ENCODE assay signal across 9 mouse cellular contexts in the genomic region with DNA sequence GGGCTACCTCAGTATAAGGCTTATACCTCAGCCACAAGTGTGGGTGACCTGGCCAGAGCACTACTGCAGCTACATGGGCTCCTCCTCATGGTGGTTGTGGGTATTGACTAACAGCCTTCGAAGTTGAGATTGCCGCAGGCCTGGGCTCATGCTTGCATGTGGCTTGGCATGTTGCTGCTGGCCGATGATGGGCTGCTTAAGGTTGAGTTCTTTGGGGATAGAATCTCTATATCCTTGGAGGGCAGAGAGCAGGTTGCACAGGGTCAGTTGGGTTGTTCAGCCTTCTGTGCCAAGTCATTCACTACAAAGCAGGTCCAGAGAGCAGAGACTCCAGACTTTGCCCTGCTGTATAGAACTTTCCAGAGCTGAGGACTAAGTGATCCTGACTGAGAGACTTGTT. TPM values are rescaled to one million over a fixed set of nuclear protein-coding genes. Genes with fewer than 3 reads are reported as not detected.
DNase-seq lines count a peak whose midpoint lies in the region; ATAC-seq and TF ChIP-seq lines count a peak whose summit lies in the region.
"Had no signal": no experiment of that assay in that cellular context is flagged by ENCODE, and none has a peak within 500 bp of the region (broad histone marks: within the 10 kb centered on the region; RNA-seq: fewer than 3 reads in every experiment).

No protein-coding gene starts in this region.

- no peak overlapping the region for H3K9ac ChIP-seq in midbrain, postnatal 0 days (replicated peaks; ENCODE audit: low read length, poor library complexity, severe bottlenecking)
- H3K9ac ChIP-seq in midbrain, embryonic 13.5 days (replicated peaks): no peak overlapping the region

- no peak for ATAC-seq in midbrain, postnatal 0 days (ENCODE audit: low FRiP score)
- no peak for ATAC-seq in midbrain, embryonic 13.5 days

- no peaks in the 10 kb centered on the region for H3K9me3 ChIP-seq in midbrain, postnatal 0 days (ENCODE audit: low read length)
- no peaks in the 10 kb centered on the region for H3K9me3 ChIP-seq in midbrain, embryonic 13.5 days

- DNase-seq in midbrain, postnatal 0 days (ENCODE audit: low spot score): no peak
- DNase-seq in ZHBTc4 (ENCODE audit: low read depth, low spot score): peak; percentile 71
- DNase-seq in kidney, postnatal 14 days: peak; percentile 75
- no peak for DNase-seq in frontal cortex, postnatal 36 days (ENCODE audit: low spot score in 2 of 2)
- DNase-seq in right cerebral cortex, adult 2 months (ENCODE audit: low spot score in 2 of 2): no peak
- no peak for DNase-seq in right cerebral cortex, postnatal 10 days (ENCODE audit: low spot score in 2 of 2)

- H3K27ac ChIP-seq in midbrain, postnatal 0 days (ENCODE audit: low read depth, low read length): no peak overlapping the region
- H3K27ac ChIP-seq in midbrain, embryonic 13.5 days: no peak overlapping the region
- H3K27ac ChIP-seq in small intestine, adult 2 months (ENCODE audit: insufficient read depth, low read depth, low read length): peak overlapping the region; percentile 90

- TF ChIP-seq CTCF in midbrain, postnatal 0 days (IDR thresholded peaks at IDR 0.05): peak; percentile 63
- peak; percentile 46; the same call in 1 of the 2 replicates for TF ChIP-seq CTCF in small intestine, adult 2 months (IDR thresholded peaks at IDR 0.05; ENCODE audit: extremely low read depth, insufficient read length, insufficient replicate concordance, low read depth, low read length)

- TF ChIP-seq POLR2A in small intestine, adult 2 months (IDR thresholded peaks at IDR 0.05; ENCODE audit: low read depth, low read length): no peak

- no peak overlapping the region for H3K4me3 ChIP-seq in midbrain, postnatal 0 days (ENCODE audit: low read depth, low read length)
- H3K4me3 ChIP-seq in midbrain, embryonic 13.5 days (replicated peaks): no peak overlapping the region
- H3K4me3 ChIP-seq in small intestine, adult 2 months (ENCODE audit: low read depth, low read length): no peak overlapping the region

- 73% methylated on average over 3 of the region's 3 CpGs for WGBS in midbrain, postnatal 0 days
- WGBS in midbrain, embryonic 13.5 days: 88% methylated on average over 3 of the region's 3 CpGs
- WGBS in small intestine, adult 2 months: 42% methylated on average over 3 of the region's 3 CpGs

- H3K4me2 ChIP-seq in midbrain, postnatal 0 days (ENCODE audit: low read depth, low read length, poor library complexity, severe bottlenecking): no peak overlapping the region
- no peak overlapping the region for H3K4me2 ChIP-seq in midbrain, embryonic 13.5 days (replicated peaks)

- H3K4me1 ChIP-seq in midbrain, postnatal 0 days (ENCODE audit: insufficient read depth, low read length): no peaks in the 10 kb centered on the region
- H3K4me1 ChIP-seq in midbrain, embryonic 13.5 days (replicated peaks): peaks cover 5% of the 10 kb centered on the region; the same call in 1 of the 2 replicates
- peaks cover 21% of the 10 kb centered on the region for H3K4me1 ChIP-seq in small intestine, adult 2 months (ENCODE audit: control insufficient read depth, insufficient read depth, insufficient read length, low read length)

- no peaks in the 10 kb centered on the region for H3K27me3 ChIP-seq in midbrain, postnatal 0 days (ENCODE audit: insufficient read depth, low read length)
- H3K27me3 ChIP-seq in midbrain, embryonic 13.5 days: no peaks in the 10 kb centered on the region
- no peaks in the 10 kb centered on the region for H3K27me3 ChIP-seq in small intestine, adult 2 months (ENCODE audit: control insufficient read depth, insufficient read depth, low read length)

- H3K36me3 ChIP-seq in midbrain, postnatal 0 days (ENCODE audit: insufficient read depth, low read length): peaks cover 49% of the 10 kb centered on the region
- H3K36me3 ChIP-seq in midbrain, embryonic 13.5 days: peaks cover 64% of the 10 kb centered on the region
- peaks cover 35% of the 10 kb centered on the region for H3K36me3 ChIP-seq in small intestine, adult 2 months (ENCODE audit: control insufficient read depth, insufficient read depth, low read length)

RNA-seq across cellular contexts. Expression of a gene that starts 7.1 kb away (rescaled TPM):
- 106 and 113 TPM in 2 replicates for total RNA-seq in midbrain, postnatal 0 days (2014; rRNA removed)
- polyA plus RNA-seq in midbrain, postnatal 0 days (2015; fragmentation: Nextera tagmentation; extraction: Ambion mirVana): 143 and 153 TPM in 2 replicates
- polyA plus RNA-seq in midbrain, embryonic 13.5 days (2015; fragmentation: Nextera tagmentation; extraction: Ambion mirVana): 149 and 154 TPM in 2 replicates
- 86.9 and 138 TPM in 2 replicates for polyA plus RNA-seq in small intestine, adult 2 months (2012; rRNA removed)

RNA-seq across cellular contexts. Expression of a gene that starts 18.9 kb away (rescaled TPM):
- 5.5 and 10.5 TPM in 2 replicates for total RNA-seq in midbrain, postnatal 0 days (2014; rRNA removed)
- 3.1 and 3.6 TPM in 2 replicates for polyA plus RNA-seq in midbrain, postnatal 0 days (2015; fragmentation: Nextera tagmentation; extraction: Ambion mirVana)
- polyA plus RNA-seq in midbrain, embryonic 13.5 days (2015; fragmentation: Nextera tagmentation; extraction: Ambion mirVana): 0.46 and 0.65 TPM in 2 replicates
- 0.67 and 0.99 TPM in 2 replicates for polyA plus RNA-seq in small intestine, adult 2 months (2012; rRNA removed)

RNA-seq across cellular contexts. Expression of a gene that starts 32.0 kb away (rescaled TPM):
- 1.5 and 1.6 TPM in 2 replicates for total RNA-seq in midbrain, postnatal 0 days (2014; rRNA removed)
- polyA plus RNA-seq in midbrain, postnatal 0 days (2015; fragmentation: Nextera tagmentation; extraction: Ambion mirVana): 1.4 and 1.7 TPM in 2 replicates
- polyA plus RNA-seq in midbrain, embryonic 13.5 days (2015; fragmentation: Nextera tagmentation; extraction: Ambion mirVana): 0.78 and 0.84 TPM in 2 replicates
- polyA plus RNA-seq in small intestine, adult 2 months (2012; rRNA removed): 0.39 and 1.0 TPM in 2 replicates
- polyA plus RNA-seq: limb, embryonic 11.5 days had no signal

RNA-seq across cellular contexts. Expression of a gene that starts 33.6 kb away (rescaled TPM):
- 70.8 and 76.0 TPM in 2 replicates for total RNA-seq in midbrain, postnatal 0 days (2014; rRNA removed)
- 94.5 and 94.6 TPM in 2 replicates for polyA plus RNA-seq in midbrain, postnatal 0 days (2015; fragmentation: Nextera tagmentation; extraction: Ambion mirVana)
- polyA plus RNA-seq in midbrain, embryonic 13.5 days (2015; fragmentation: Nextera tagmentation; extraction: Ambion mirVana): 99.9 and 112 TPM in 2 replicates
- polyA plus RNA-seq in small intestine, adult 2 months (2012; rRNA removed): 38.4 and 46.2 TPM in 2 replicates

RNA-seq across cellular contexts. Expression of a gene that starts 33.8 kb away (rescaled TPM):
- 44.8 and 47.8 TPM in 2 replicates for total RNA-seq in midbrain, postnatal 0 days (2014; rRNA removed)
- polyA plus RNA-seq in midbrain, postnatal 0 days (2015; fragmentation: Nextera tagmentation; extraction: Ambion mirVana): 46.8 and 51.0 TPM in 2 replicates
- polyA plus RNA-seq in midbrain, embryonic 13.5 days (2015; fragmentation: Nextera tagmentation; extraction: Ambion mirVana): 60.6 and 71.8 TPM in 2 replicates
- 22.0 and 23.9 TPM in 2 replicates for polyA plus RNA-seq in small intestine, adult 2 months (2012; rRNA removed)

Comparison
In these comparisons a context has a peak if more than half of its experiments do, and no peak if none do; other contexts are left out.
1. DNase-seq: peak in ZHBTc4 (single experiment) and kidney, postnatal 14 days (single experiment); none in midbrain, postnatal 0 days (single experiment), frontal cortex, postnatal 36 days (0 of 2), right cerebral cortex, adult 2 months (0 of 2) and right cerebral cortex, postnatal 10 days (0 of 2).